Mouse (Mus musculus) stomach, embryonic 15.5 days (tissue): ENCODE measurements around the gene Epo. TPM values are rescaled to one million over a fixed set of nuclear protein-coding genes. Genes with fewer than 3 reads are reported as not detected.

Source experiments
- ATAC-seq: fragments of 200-750 bp; cut with Nextera tagmentation; 2 replicates; pipeline ENCODE4 v1.8.0; 2017; ENCODE audit warnings: low read depth, moderate number of reproducible peaks, moderate TSS enrichment; ENCODE audit not compliant: insufficient read depth, low FRiP score
- H3K27ac ChIP-seq: fragments of 300-500 bp; sonication (generic); 2 replicates; pipeline ENCODE4 v1.5.1; 2015; ENCODE audit warnings: mild to moderate bottlenecking, inconsistent platforms
- H3K27me3 ChIP-seq: fragments of 300-500 bp; sonication (generic); replicated peaks from 2 replicates; pipeline ENCODE4 v1.6.1; 2015; ENCODE audit warnings: inconsistent platforms
- H3K36me3 ChIP-seq: fragments of 300-500 bp; sonication (generic); 2 replicates; pipeline ENCODE4 v1.6.1; 2015; ENCODE audit warnings: inconsistent platforms
- H3K4me1 ChIP-seq: fragments of 300-500 bp; sonication (generic); 2 replicates; pipeline ENCODE4 v1.6.1; 2015; ENCODE audit warnings: inconsistent platforms
- H3K4me2 ChIP-seq: fragments of 300-500 bp; sonication (generic); 2 replicates; pipeline ENCODE4 v1.6.1; 2015; ENCODE audit warnings: mild to moderate bottlenecking, inconsistent platforms
- H3K4me3 ChIP-seq: fragments of 300-500 bp; sonication (generic); replicated peaks from 2 replicates; pipeline ENCODE4 v1.5.1; 2015; ENCODE audit warnings: inconsistent platforms
- H3K9ac ChIP-seq: fragments of 300-500 bp; sonication (generic); 2 replicates; pipeline ENCODE4 v1.6.1; 2015; ENCODE audit warnings: inconsistent platforms
- H3K9me3 ChIP-seq: fragments of 300-500 bp; sonication (generic); 2 replicates; pipeline ENCODE4 v1.6.1; 2016; ENCODE audit warnings: inconsistent platforms
- WGBS: fragments of 180-500 bp; shearing (Covaris S2); methylation state at CpG from one replicate; pipeline ENCODE4 v1.1.7; 2015; 5-methylcytosine and 5-hydroxymethylcytosine counted together
- polyA plus RNA-seq: library from polyadenylated mRNA; unstranded; fragments of >200 nt; fragmentation: Nextera tagmentation; extraction: Ambion mirVana; gene quantifications from 2 replicates; pipeline ENCODE4 v1.2.1, GENCODE M21; 2015

Epo gene
- polyA plus RNA-seq, 1 experiment from 2014 or later: not detected

GRCm38 (mm10) chr5:137537461-137537860, 4.4 kb upstream of the Epo start:
- WGBS: 53% methylated on average over 4 of the region's 4 CpGs
- no peak overlapping the region for H3K4me3 ChIP-seq
- H3K27me3 ChIP-seq: no peaks in the 10 kb centered on the region
- H3K36me3 ChIP-seq: no peaks in the 10 kb centered on the region
- no peak overlapping the region for H3K4me2 ChIP-seq
- ATAC-seq: no peak
- H3K4me1 ChIP-seq: no peaks in the 10 kb centered on the region
- H3K9me3 ChIP-seq: no peaks in the 10 kb centered on the region
- H3K9ac ChIP-seq: no peak overlapping the region
- H3K27ac ChIP-seq: no peak overlapping the region

- no peaks in the 10 kb centered on the region for H3K9me3 ChIP-seq
- H3K36me3 ChIP-seq: no peaks in the 10 kb centered on the region
- H3K4me2 ChIP-seq: no peak overlapping the region
- no peak overlapping the region for H3K4me3 ChIP-seq
- no peak for ATAC-seq
- no peak overlapping the region for H3K27ac ChIP-seq
- 75% methylated on average over 9 of the region's 9 CpGs for WGBS
- no peaks in the 10 kb centered on the region for H3K27me3 ChIP-seq
- H3K9ac ChIP-seq: no peak overlapping the region
- peaks cover 4% of the 10 kb centered on the region for H3K4me1 ChIP-seq
Measured at GRCm38 (mm10) chr5:137535318-137535717, 2.3 kb upstream of the Epo start.

GRCm38 (mm10) chr5:137534762-137535161, 1.7 kb upstream of the Epo start:
- H3K4me2 ChIP-seq: no peak overlapping the region
- no peak overlapping the region for H3K4me3 ChIP-seq
- WGBS: 97% methylated on average over 3 of the region's 3 CpGs
- peaks cover 10% of the 10 kb centered on the region for H3K4me1 ChIP-seq
- H3K27ac ChIP-seq: no peak overlapping the region
- no peaks in the 10 kb centered on the region for H3K9me3 ChIP-seq
- 0 out of 2 replicates have a peak, but pooled peaks cover under 1% of the 10 kb centered on the region for H3K36me3 ChIP-seq
- no peak for ATAC-seq
- H3K9ac ChIP-seq: no peak overlapping the region
- H3K27me3 ChIP-seq: no peaks in the 10 kb centered on the region

GRCm38 (mm10) chr5:137532808-137533116, 280 bp downstream of the Epo start:
- Histone ChIP-seq H3K27me3 (no peaks in the 10 kb centered on the region), H3K4me1 (peaks cover 16% of the 10 kb centered on the region), H3K36me3 (peaks cover 20% of the 10 kb centered on the region), H3K9ac (peak overlapping the region; percentile 95), H3K9me3 (no peaks in the 10 kb centered on the region), H3K4me3 (peak overlapping the region; percentile 81), H3K27ac (peak overlapping the region; percentile 95), H3K4me2 (peak overlapping the region; percentile 83)
- no peak; the same call in 1 of the 2 replicates for ATAC-seq
- WGBS: 0% methylated on average over 10 of the region's 12 CpGs

GRCm38 (mm10) chr5:137532131-137532807, 773 bp downstream of the Epo start:
- Histone ChIP-seq H3K9ac (peak overlapping the region; percentile 95), H3K4me1 (peaks cover 16% of the 10 kb centered on the region), H3K27ac (peak overlapping the region; percentile 95), H3K27me3 (no peaks in the 10 kb centered on the region), H3K36me3 (peaks cover 25% of the 10 kb centered on the region), H3K4me3 (peak overlapping the region; percentile 81), H3K4me2 (peak overlapping the region; percentile 83), H3K9me3 (no peaks in the 10 kb centered on the region)
- 0% methylated on average over 19 of the region's 19 CpGs for WGBS
- no peak for ATAC-seq

- Histone ChIP-seq H3K27ac (peak overlapping the region; percentile 95), H3K9ac (peak overlapping the region; percentile 95), H3K4me1 (peaks cover 18% of the 10 kb centered on the region), H3K4me3 (peak overlapping the region; percentile 81), H3K27me3 (no peaks in the 10 kb centered on the region), H3K9me3 (no peaks in the 10 kb centered on the region), H3K4me2 (peak overlapping the region; percentile 83), H3K36me3 (peaks cover 26% of the 10 kb centered on the region)
- under 1% methylated on average over 43 of the region's 51 CpGs for WGBS
- ATAC-seq: peak; percentile 2; the same call in 1 of the 2 replicates
Measured at GRCm38 (mm10) chr5:137531414-137532130, 1.5 kb downstream of the Epo start.

- Histone ChIP-seq H3K4me2 (peak overlapping the region; percentile 83), H3K9ac (peak overlapping the region; percentile 95), H3K9me3 (no peaks in the 10 kb centered on the region), H3K27me3 (no peaks in the 10 kb centered on the region), H3K4me1 (peaks cover 24% of the 10 kb centered on the region), H3K4me3 (peak overlapping the region; percentile 81), H3K36me3 (peaks cover 26% of the 10 kb centered on the region), H3K27ac (peak overlapping the region; percentile 95)
- 2% methylated on average over 44 of the region's 46 CpGs for WGBS
- ATAC-seq: peak; percentile 17; the same call in 1 of the 2 replicates
Measured at GRCm38 (mm10) chr5:137530588-137531413, 2.2 kb downstream of the Epo start.

GRCm38 (mm10) chr5:137530075-137530474, 3.0 kb downstream of the Epo start:
- Histone ChIP-seq H3K36me3 (peaks cover 32% of the 10 kb centered on the region), H3K9me3 (no peaks in the 10 kb centered on the region), H3K4me2 (peak overlapping the region; percentile 83), H3K4me1 (peaks cover 24% of the 10 kb centered on the region), H3K27me3 (no peaks in the 10 kb centered on the region), H3K4me3 (peak overlapping the region; percentile 81), H3K27ac (peak overlapping the region; percentile 95), H3K9ac (no peak overlapping the region)
- 72% methylated on average over 8 of the region's 8 CpGs for WGBS
- no peak for ATAC-seq

- no peak overlapping the region for H3K9ac ChIP-seq
- H3K4me1 ChIP-seq: peaks cover 24% of the 10 kb centered on the region
- H3K36me3 ChIP-seq: peaks cover 39% of the 10 kb centered on the region
- H3K27ac ChIP-seq: no peak overlapping the region
- no peaks in the 10 kb centered on the region for H3K9me3 ChIP-seq
- no peak overlapping the region for H3K4me3 ChIP-seq
- no peaks in the 10 kb centered on the region for H3K27me3 ChIP-seq
- WGBS: 73% methylated on average over 15 of the region's 15 CpGs
- no peak overlapping the region for H3K4me2 ChIP-seq
- no peak for ATAC-seq
Measured at GRCm38 (mm10) chr5:137529221-137529995, 3.6 kb downstream of the Epo start.

GRCm38 (mm10) chr5:137528247-137528968, 4.6 kb downstream of the Epo start:
- 82% methylated on average over 22 of the region's 22 CpGs for whole genome bisulfite sequencing
- Histone ChIP-seq H3K4me1 (peaks cover 24% of the 10 kb centered on the region), H3K4me2 (no peak overlapping the region), H3K4me3 (no peak overlapping the region), H3K36me3 (peaks cover 49% of the 10 kb centered on the region), H3K27ac (no peak overlapping the region), H3K9me3 (no peaks in the 10 kb centered on the region), H3K27me3 (no peaks in the 10 kb centered on the region), H3K9ac (no peak overlapping the region)
- ATAC-seq: no peak

- Histone ChIP-seq H3K9ac (no peak overlapping the region), H3K27me3 (no peaks in the 10 kb centered on the region), H3K9me3 (no peaks in the 10 kb centered on the region), H3K4me1 (peaks cover 24% of the 10 kb centered on the region), H3K36me3 (peaks cover 59% of the 10 kb centered on the region), H3K4me3 (no peak overlapping the region), H3K4me2 (no peak overlapping the region), H3K27ac (no peak overlapping the region)
- ATAC-seq: no peak
- 52% methylated on average over 1 of the region's 1 CpGs for WGBS
Measured at GRCm38 (mm10) chr5:137527413-137527812, 5.6 kb downstream of the Epo start.
